Comparison of ENCODE assay signal across 10 mouse cellular contexts in genomic region chr4:34510305-34510704, GRCm38 (mm10).
"Had no signal": no experiment of that assay in that cellular context is flagged by ENCODE, and none has a peak within 500 bp of the region (broad histone marks: within the 10 kb centered on the region; RNA-seq: fewer than 3 reads in every experiment).

No protein-coding gene starts in this region.

- DNase-seq: liver, embryonic 13.5 days; lung, embryonic 14.5 days; midbrain, embryonic 14.5 days; right cerebral cortex, postnatal 25 days; right cerebral cortex, postnatal 4 days; spleen, adult 18-20 months; thymus, adult 18-20 months; thymus, postnatal 14 days; thymus, postnatal 36 days had no signal

- ATAC-seq: midbrain, embryonic 16.5 days had no signal
